Mouse (Mus musculus) forebrain, embryonic 14.5 days (tissue): Measurements from ENCODE around the gene Gstm2. TPM values are rescaled to one million over a fixed set of nuclear protein-coding genes. Genes with fewer than 3 reads are reported as not detected.
"Not testable (repeated sequence)": the region's sequence is repeated elsewhere in the genome, so short reads cannot be mapped to it uniquely, and the experiment has no call there.

Source experiments
- ATAC-seq: fragments of 200-750 bp; cut with Nextera tagmentation; 2 replicates; pipeline ENCODE4 v1.8.0; 2017; ENCODE audit warnings: mild to moderate bottlenecking, moderate library complexity
- DNase-seq: peaks from one replicate; pipeline ENCODE4 v3.0.0-alpha.2; 2015; ENCODE audit warnings: low spot score
- H3K27ac ChIP-seq: fragments of 300-500 bp; sonication (generic); 2 replicates; pipeline ENCODE4 v1.5.1; 2014; ENCODE audit warnings: low read depth, mild to moderate bottlenecking, control low read depth, low read length, moderate library complexity
- H3K27me3 ChIP-seq: fragments of 300-500 bp; sonication (generic); replicated peaks from 2 replicates; pipeline ENCODE4 v1.6.1; 2014; ENCODE audit warnings: low read length, control low read depth, mixed read lengths; ENCODE audit not compliant: control insufficient read depth, insufficient read depth
- H3K36me3 ChIP-seq: fragments of 300-500 bp; sonication (generic); 2 replicates; pipeline ENCODE4 v1.6.1; 2014; ENCODE audit warnings: low read length, control low read depth; ENCODE audit not compliant: control insufficient read depth, insufficient read depth
- H3K4me1 ChIP-seq: fragments of 300-500 bp; sonication (generic); 2 replicates; pipeline ENCODE4 v1.6.1; 2014; ENCODE audit warnings: antibody characterized with exemption, low read length, control low read depth; ENCODE audit not compliant: control insufficient read depth, insufficient read depth
- H3K4me2 ChIP-seq: fragments of 300-500 bp; sonication (generic); 2 replicates; pipeline ENCODE4 v1.6.1; 2014; ENCODE audit warnings: mild to moderate bottlenecking, control low read depth, low read length
- H3K4me3 ChIP-seq: fragments of 300-500 bp; sonication (generic); 2 replicates; pipeline ENCODE4 v1.5.1; 2014; ENCODE audit warnings: low read depth, low read length, control low read depth
- H3K9ac ChIP-seq: fragments of 300-500 bp; sonication (generic); 2 replicates; pipeline ENCODE4 v1.6.1; 2014; ENCODE audit warnings: mild to moderate bottlenecking, low read length, control low read depth, moderate library complexity
- H3K9me3 ChIP-seq: fragments of 300-500 bp; sonication (generic); replicated peaks from 2 replicates; pipeline ENCODE4 v1.6.1; 2016; ENCODE audit warnings: low read length, control low read depth, mixed read lengths; ENCODE audit not compliant: control insufficient read depth
- WGBS: fragments of 180-500 bp; shearing (Covaris S2); extraction: QIAGEN DNeasy Blood & Tissue Kit; methylation state at CpG from one replicate; pipeline ENCODE4 v1.1.7; 2014; 5-methylcytosine and 5-hydroxymethylcytosine counted together
- polyA plus RNA-seq: library from polyadenylated mRNA; unstranded; fragments of >200 nt; fragmentation: Nextera tagmentation; extraction: Ambion mirVana; gene quantifications from 2 replicates; pipeline ENCODE4 v1.2.1, GENCODE M21; 2014

Gstm2 gene
- 5.5 and 6.0 TPM in 2 replicates for polyA plus RNA-seq

- Histone ChIP-seq H3K27me3 (no peaks in the 10 kb centered on the region), H3K4me1 (no peaks in the 10 kb centered on the region), H3K9me3 (no peaks in the 10 kb centered on the region), H3K4me2 (no peak within 1 kb of the TSS), H3K27ac (no peak within 1 kb of the TSS), H3K9ac (no peak within 1 kb of the TSS), H3K4me3 (no peak within 1 kb of the TSS), H3K36me3 (no peaks in the 10 kb centered on the region)
- ATAC-seq (no peak), DNase-seq (no peak)
- WGBS = 72% methylated on average over 8 of the region's 8 CpGs
These were observed at the start of gene Gstm2 for GRCm38 (mm10) chr3:107986041-107986562. Gstm2 (minus strand) TSS chr3:107986453.

DNA sequence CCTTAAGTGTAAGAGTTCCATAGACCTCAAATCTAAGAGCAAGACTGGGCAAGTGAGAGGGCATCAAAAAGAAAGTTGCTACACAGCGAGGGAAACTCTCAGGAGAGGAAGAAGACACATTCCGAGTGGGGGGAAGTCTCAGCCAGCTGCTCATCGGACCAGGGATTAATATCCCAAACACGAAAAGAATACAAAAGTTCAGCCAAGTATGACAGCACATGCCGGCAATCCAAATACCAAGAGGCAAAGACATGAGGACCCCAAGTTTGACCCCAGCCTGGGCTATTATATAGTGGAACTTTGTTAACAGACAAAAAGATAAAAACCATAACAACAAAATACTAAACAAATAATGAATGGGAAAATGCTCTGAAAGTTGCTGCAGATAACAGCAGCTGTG lies 46.9 kb upstream of the Gstm2 start:
- DNase-seq (no peak), ATAC-seq (no peak)
- H3K27ac ChIP-seq = no peak overlapping the region

DNA sequence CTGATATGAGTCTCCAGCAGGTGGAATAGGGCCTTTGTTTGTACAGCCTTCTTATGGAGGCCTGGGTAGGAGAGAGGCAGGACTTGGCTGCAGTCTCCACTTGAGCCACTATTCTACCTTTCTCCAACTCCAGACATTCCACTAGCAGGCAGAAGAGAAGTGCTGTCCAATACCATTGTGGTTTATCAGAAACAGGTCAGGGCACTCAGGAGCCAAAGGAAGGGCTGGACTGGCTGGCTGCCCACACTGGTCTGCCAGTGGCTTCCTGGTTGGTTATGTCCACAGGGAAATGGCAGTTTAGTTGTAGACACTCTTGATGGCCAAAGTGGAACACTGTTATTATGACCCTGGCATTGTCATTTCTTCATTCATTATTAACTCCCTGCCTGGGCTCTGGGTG lies 45.9 kb upstream of the Gstm2 start:
- no peak overlapping the region for H3K9ac ChIP-seq

More for the DNA sequence above, 46.9 kb upstream of the Gstm2 start:
- no peaks in the 10 kb centered on the region for H3K36me3 ChIP-seq
- H3K4me2 ChIP-seq = no peak overlapping the region
- no peaks in the 10 kb centered on the region for H3K9me3 ChIP-seq
- no peaks in the 10 kb centered on the region for H3K27me3 ChIP-seq
- H3K4me3 ChIP-seq = no peak overlapping the region
- no peaks in the 10 kb centered on the region for H3K4me1 ChIP-seq
- WGBS = 81% methylated on average over 5 of the region's 5 CpGs
- no peak overlapping the region for H3K9ac ChIP-seq

GRCm38 (mm10) chr3:108028641-108029365 lies 42.5 kb upstream of the Gstm2 start:
- DNase-seq (no peak), ATAC-seq (no peak)
- Histone ChIP-seq H3K4me1 (no peaks in the 10 kb centered on the region), H3K9me3 (no peaks in the 10 kb centered on the region), H3K4me3 (no peak overlapping the region), H3K4me2 (no peak overlapping the region), H3K36me3 (no peaks in the 10 kb centered on the region), H3K9ac (no peak overlapping the region), H3K27ac (no peak overlapping the region), H3K27me3 (no peaks in the 10 kb centered on the region)
- 61% methylated on average over 4 of the region's 4 CpGs for WGBS

More for the DNA sequence above, 45.9 kb upstream of the Gstm2 start:
- no peaks in the 10 kb centered on the region for H3K4me1 ChIP-seq
- no peak overlapping the region for H3K4me2 ChIP-seq
- no peaks in the 10 kb centered on the region for H3K27me3 ChIP-seq
- no peak overlapping the region for H3K27ac ChIP-seq
- no peaks in the 10 kb centered on the region for H3K9me3 ChIP-seq
- no peak overlapping the region for H3K4me3 ChIP-seq
- DNase-seq = no peak
- ATAC-seq = no peak
- no peaks in the 10 kb centered on the region for H3K36me3 ChIP-seq

DNA sequence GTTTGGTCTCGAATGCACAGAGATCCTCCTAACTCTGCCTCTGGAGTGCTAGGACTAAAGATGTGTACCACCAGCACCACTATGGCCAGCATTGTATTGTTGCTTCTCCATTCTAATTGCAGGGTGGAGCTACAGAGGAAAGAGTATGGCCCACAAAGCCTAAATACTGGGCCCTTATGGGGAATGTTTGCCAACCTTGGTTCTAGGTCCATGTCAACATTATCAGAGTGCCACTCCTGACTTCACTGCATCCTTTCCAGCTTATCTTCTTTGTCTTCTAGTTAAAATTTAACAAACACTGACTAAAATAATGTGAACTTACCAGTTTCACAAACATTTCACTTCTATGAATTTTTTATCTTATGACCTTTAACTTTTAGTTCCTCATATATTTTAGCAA lies 40.3 kb upstream of the Gstm2 start:
- DNase-seq = no peak
- no peaks in the 10 kb centered on the region for H3K27me3 ChIP-seq
- H3K9me3 ChIP-seq = no peaks in the 10 kb centered on the region
- WGBS = 84% methylated on average over 1 of the region's 1 CpGs
- H3K4me2 ChIP-seq = no peak overlapping the region
- no peaks in the 10 kb centered on the region for H3K4me1 ChIP-seq
- no peak overlapping the region for H3K9ac ChIP-seq
- no peak overlapping the region for H3K27ac ChIP-seq
- no peak for ATAC-seq
- no peak overlapping the region for H3K4me3 ChIP-seq
- no peaks in the 10 kb centered on the region for H3K36me3 ChIP-seq

DNA sequence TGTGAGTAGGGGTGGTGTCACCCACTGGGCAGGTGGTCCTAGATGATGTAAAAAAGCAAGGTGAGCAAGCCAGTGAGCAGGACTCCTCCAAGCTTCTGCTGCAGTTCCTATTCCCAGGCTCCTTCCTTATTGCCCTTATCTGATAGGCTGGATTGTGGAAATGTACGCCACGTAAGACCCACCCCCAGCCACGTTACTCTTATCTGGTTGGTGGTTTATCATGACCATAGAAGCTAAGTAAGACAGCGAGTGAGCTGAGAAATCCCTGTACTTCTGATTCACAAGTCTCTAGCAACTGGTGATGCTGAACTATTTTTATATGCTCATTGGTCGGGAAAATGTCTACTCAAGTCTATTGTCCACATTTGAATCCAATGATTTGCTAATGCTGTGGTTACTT lies 39.8 kb upstream of the Gstm2 start:
- no peak overlapping the region for H3K27ac ChIP-seq
- H3K9me3 ChIP-seq = no peaks in the 10 kb centered on the region
- no peak overlapping the region for H3K4me2 ChIP-seq
- H3K4me3 ChIP-seq = no peak overlapping the region
- no peaks in the 10 kb centered on the region for H3K36me3 ChIP-seq
- WGBS = 75% methylated on average over 5 of the region's 5 CpGs
- ATAC-seq (no peak), DNase-seq (no peak)
- no peak overlapping the region for H3K9ac ChIP-seq
- no peaks in the 10 kb centered on the region for H3K4me1 ChIP-seq
- no peaks in the 10 kb centered on the region for H3K27me3 ChIP-seq

GRCm38 (mm10) chr3:108025318-108025717 lies 39.1 kb upstream of the Gstm2 start:
- H3K4me2 ChIP-seq = no peak overlapping the region
- no peak overlapping the region for H3K27ac ChIP-seq
- H3K9me3 ChIP-seq = no peaks in the 10 kb centered on the region
- no peak for ATAC-seq
- H3K36me3 ChIP-seq = no peaks in the 10 kb centered on the region
- H3K9ac ChIP-seq = no peak overlapping the region
- no peaks in the 10 kb centered on the region for H3K27me3 ChIP-seq
- H3K4me3 ChIP-seq = no peak overlapping the region
- WGBS = 89% methylated on average over 4 of the region's 4 CpGs
- no peak for DNase-seq
- no peaks in the 10 kb centered on the region for H3K4me1 ChIP-seq

GRCm38 (mm10) chr3:108022650-108023049 lies 36.4 kb upstream of the Gstm2 start:
- no peaks in the 10 kb centered on the region for H3K36me3 ChIP-seq
- no peak overlapping the region for H3K9ac ChIP-seq
- 77% methylated on average over 6 of the region's 6 CpGs for WGBS
- no peak overlapping the region for H3K4me2 ChIP-seq
- H3K4me3 ChIP-seq = no peak overlapping the region
- H3K27ac ChIP-seq = no peak overlapping the region
- DNase-seq = no peak
- no peak for ATAC-seq
- H3K4me1 ChIP-seq = no peaks in the 10 kb centered on the region
- no peaks in the 10 kb centered on the region for H3K27me3 ChIP-seq
- H3K9me3 ChIP-seq = no peaks in the 10 kb centered on the region

DNA sequence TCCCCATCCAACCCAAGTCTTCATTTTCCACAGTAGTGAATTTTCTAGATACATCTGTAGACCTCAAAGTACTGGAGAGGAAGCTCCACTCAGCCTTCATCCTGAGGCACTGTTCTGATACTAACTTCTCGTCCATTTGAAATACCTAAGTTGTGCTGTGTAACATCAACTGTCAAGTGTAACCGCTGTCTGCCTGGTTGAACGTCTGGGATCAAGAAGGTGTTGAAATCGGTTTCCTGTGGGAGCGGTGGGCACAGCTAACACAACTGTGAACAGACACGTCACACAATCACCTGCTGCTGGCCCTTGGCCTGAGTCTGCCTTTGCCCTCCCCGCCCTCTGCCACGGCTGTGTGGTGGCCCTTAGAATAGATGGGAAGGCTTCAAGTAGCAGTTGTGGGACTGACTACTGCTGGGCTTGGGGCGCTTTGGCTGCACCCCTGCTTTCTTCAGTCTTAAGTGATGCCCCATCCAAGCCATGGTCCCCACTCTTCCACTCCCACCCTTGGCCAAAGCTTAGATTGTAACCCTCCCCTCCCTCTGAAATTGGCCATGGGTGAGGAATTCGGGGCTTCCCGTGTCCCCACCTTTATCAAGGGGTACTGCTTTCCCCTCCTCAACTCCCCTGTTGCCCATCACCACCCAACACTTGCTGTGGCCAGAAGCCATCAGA lies 34.2 kb upstream of the Gstm2 start:
- not testable (repeated sequence) for H3K4me2 ChIP-seq, H3K4me3 ChIP-seq

More for the DNA sequence above, 34.2 kb upstream of the Gstm2 start:
- ATAC-seq, H3K27me3 ChIP-seq, H3K9me3 ChIP-seq, H3K27ac ChIP-seq, H3K9ac ChIP-seq, H3K36me3 ChIP-seq, DNase-seq, H3K4me1 ChIP-seq: not testable (repeated sequence)
- WGBS = 93% methylated on average over 11 of the region's 11 CpGs
